Mouse (Mus musculus) thymus, adult 2 months (tissue): ENCODE measurements at regions not wholly inside any gene's neighbourhood (a gene's known extent, or its start where the extent isn't known, plus 50 kb on each side); places are given as distances from the start of the nearest gene placed in this dataset.

Experiments used
- CTCF ChIP-seq: fragments of 200-500 bp; IDR thresholded peaks from 2 replicates; pipeline ENCODE4 v1.5.1; 2012; ENCODE audit warnings: mild to moderate bottlenecking, control low read depth, low read length, moderate library complexity, borderline replicate concordance; ENCODE audit not compliant: control insufficient read depth, poor library complexity, insufficient read depth; ENCODE audit errors: extremely low read depth
- POLR2A ChIP-seq: fragments of 200-500 bp; IDR thresholded peaks from 2 replicates; pipeline ENCODE4 v1.6.1; 2012; ENCODE audit warnings: mild to moderate bottlenecking, low read length, control low read depth, moderate library complexity; ENCODE audit not compliant: control insufficient read depth, poor library complexity, insufficient read depth; ENCODE audit errors: extremely low read depth

- TF ChIP-seq CTCF (no peak), POLR2A (no peak)
Measured at GRCm38 (mm10) chr11:71410582-71410981, 180.0 kb upstream of the Nlrp1b start.
